Mouse (Mus musculus): Measurements from ENCODE around the gene Get4. TPM values are rescaled to one million over a fixed set of nuclear protein-coding genes. Genes with fewer than 3 reads are reported as not detected.

Get4 gene
- polyA plus RNA-seq (2015; fragmentation: Nextera tagmentation; extraction: Ambion mirVana), result 179 and 183 TPM in 2 replicates

DNA sequence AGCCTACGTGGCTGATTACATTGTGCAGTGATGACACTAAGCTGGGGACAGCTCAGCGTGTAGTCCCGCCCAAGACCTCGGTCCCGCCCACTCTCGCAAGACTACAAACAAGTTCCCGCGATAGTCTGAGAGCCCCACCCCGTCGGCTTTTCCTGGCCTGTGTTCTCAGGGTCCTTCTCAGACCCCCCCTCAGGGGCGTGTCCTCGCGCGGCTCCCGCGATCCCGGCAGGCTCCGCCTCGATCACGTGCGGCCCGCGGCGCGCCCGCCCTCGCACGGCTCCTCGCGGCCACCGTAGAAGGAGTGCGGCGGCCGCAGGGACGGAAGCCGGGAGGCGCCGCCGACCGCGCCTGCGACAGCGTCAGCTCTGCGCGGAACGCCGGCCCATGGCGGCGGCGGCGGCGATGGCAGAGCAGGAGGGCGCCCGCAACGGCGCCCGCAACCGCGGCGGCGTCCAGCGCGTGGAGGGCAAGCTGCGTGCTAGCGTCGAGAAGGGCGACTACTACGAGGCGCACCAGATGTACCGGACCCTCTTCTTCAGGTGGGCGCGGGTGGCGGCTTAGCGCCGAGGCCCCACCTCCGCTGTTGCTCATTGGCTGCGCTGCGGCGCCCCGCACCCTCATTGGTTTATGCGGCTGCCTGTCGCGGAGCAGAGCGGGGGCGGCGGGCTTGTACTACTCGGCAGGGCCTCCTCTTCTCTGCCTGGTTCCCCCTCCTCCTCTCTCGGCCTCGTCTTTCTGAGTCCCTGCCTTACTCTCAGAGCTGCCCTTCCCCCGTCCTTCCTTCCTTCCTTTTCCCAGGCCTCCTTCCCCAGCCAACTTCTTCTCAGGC lies at the start of gene Get4:
Get4 (plus strand) TSS at position 244 of the 829 bp plus-strand sequence.

Other genes starting within 250 kb of the Get4 start
- 16.6 and 17.0 TPM in 2 replicates for gene Prkar1b, start 102.3 kb upstream of the Get4 start, polyA plus RNA-seq (2015; fragmentation: Nextera tagmentation; extraction: Ambion mirVana)
- gene Dnaaf5, start 102.1 kb upstream of the Get4 start, polyA plus RNA-seq (2015; fragmentation: Nextera tagmentation; extraction: Ambion mirVana), result 3.0 and 4.0 TPM in 2 replicates
- 38.6 and 45.2 TPM in 2 replicates for gene Sun1, start 51.7 kb upstream of the Get4 start, polyA plus RNA-seq (2015; fragmentation: Nextera tagmentation; extraction: Ambion mirVana)
- 31.0 and 33.1 TPM in 2 replicates for gene Adap1, start 73.3 kb downstream of the Get4 start, polyA plus RNA-seq (2015; fragmentation: Nextera tagmentation; extraction: Ambion mirVana)
- 55.6 and 55.7 TPM in 2 replicates for gene Cox19, start 99.1 kb downstream of the Get4 start, polyA plus RNA-seq (2015; fragmentation: Nextera tagmentation; extraction: Ambion mirVana)
- gene Cyp2w1, start 100.3 kb downstream of the Get4 start, polyA plus RNA-seq (2015; fragmentation: Nextera tagmentation; extraction: Ambion mirVana), result not detected in 2 replicates
- gene Gpr146, start 125.4 kb downstream of the Get4 start, polyA plus RNA-seq (2015; fragmentation: Nextera tagmentation; extraction: Ambion mirVana), result 3.3 and 4.7 TPM in 2 replicates
- 0.51 and 2.6 TPM in 2 replicates for gene C130050O18Rik, start 153.0 kb downstream of the Get4 start, polyA plus RNA-seq (2015; fragmentation: Nextera tagmentation; extraction: Ambion mirVana)
- gene Gper1, start 170.8 kb downstream of the Get4 start, polyA plus RNA-seq (2015; fragmentation: Nextera tagmentation; extraction: Ambion mirVana), result 1.1 and 1.6 TPM in 2 replicates
- gene 3110082I17Rik, start 208.2 kb downstream of the Get4 start, polyA plus RNA-seq (2015; fragmentation: Nextera tagmentation; extraction: Ambion mirVana), result 17.8 and 19.2 TPM in 2 replicates
- gene Zfand2a, start 232.2 kb downstream of the Get4 start, polyA plus RNA-seq (2015; fragmentation: Nextera tagmentation; extraction: Ambion mirVana), result 7.8 and 8.0 TPM in 2 replicates